In the genomic region with DNA sequence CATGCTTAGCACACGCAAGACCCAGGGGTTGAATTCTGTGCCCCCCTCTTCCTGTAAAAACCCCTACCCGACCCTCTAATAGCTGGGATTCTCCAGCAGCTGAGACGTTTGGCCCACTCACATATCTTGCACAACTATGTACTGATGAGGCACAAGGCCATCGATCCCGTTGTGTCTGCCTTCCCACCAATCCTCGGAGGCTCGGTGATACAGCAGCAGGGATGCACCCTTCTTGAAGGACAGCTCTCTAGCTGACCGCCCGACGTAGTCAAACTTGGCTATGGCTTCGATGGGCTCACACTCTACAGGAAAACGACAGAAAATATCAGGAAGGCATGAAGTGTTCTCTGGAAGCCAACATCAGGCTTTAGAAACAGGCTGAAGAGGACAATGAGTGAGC, we compare ENCODE assay signal across 24 mouse cellular contexts.
"Had no signal": no experiment of that assay in that cellular context is flagged by ENCODE, and none has a peak within 500 bp of the region (broad histone marks: within the 10 kb centered on the region; RNA-seq: fewer than 3 reads in every experiment).

No protein-coding gene starts in this region.

- DNase-seq: gastrocnemius, postnatal 14 days; gastrocnemius, postnatal 36 days; heart, adult 18-20 months; heart, postnatal 10 days; heart, postnatal 36 days; kidney, adult 11 months; kidney, adult 2 months; kidney, adult 9 months; kidney, postnatal 14 days; kidney, postnatal 36 days; layer of hippocampus, adult 9-11 months; layer of hippocampus, postnatal 36 days; left cerebral cortex, postnatal 4 days had no signal

- H3K9me3 ChIP-seq: heart, embryonic 12.5 days; hindbrain, embryonic 13.5 days; hindbrain, embryonic 15.5 days; kidney, embryonic 15.5 days; limb, embryonic 13.5 days; limb, embryonic 15.5 days; liver, embryonic 12.5 days had no signal

- H3K27me3 ChIP-seq: heart, embryonic 12.5 days; hindbrain, embryonic 13.5 days; hindbrain, embryonic 15.5 days; kidney, embryonic 15.5 days; limb, embryonic 13.5 days; limb, embryonic 15.5 days; liver, embryonic 12.5 days had no signal

- H3K27ac ChIP-seq: hindbrain, embryonic 13.5 days; hindbrain, embryonic 15.5 days; hindbrain, postnatal 0 days; kidney, embryonic 15.5 days; kidney, postnatal 0 days; limb, embryonic 13.5 days; limb, embryonic 15.5 days; liver, embryonic 12.5 days; liver, embryonic 14.5 days had no signal

- H3K9ac ChIP-seq: heart, embryonic 12.5 days; hindbrain, embryonic 13.5 days; hindbrain, embryonic 15.5 days; kidney, embryonic 15.5 days; limb, embryonic 13.5 days; limb, embryonic 15.5 days; liver, embryonic 12.5 days; liver, embryonic 14.5 days had no signal

- H3K4me2 ChIP-seq: heart, embryonic 12.5 days; hindbrain, embryonic 13.5 days; hindbrain, embryonic 15.5 days; kidney, embryonic 15.5 days; limb, embryonic 13.5 days; limb, embryonic 15.5 days; liver, embryonic 12.5 days had no signal

- H3K4me1 ChIP-seq: heart, embryonic 12.5 days; hindbrain, embryonic 15.5 days; limb, embryonic 15.5 days had no signal

- H3K36me3 ChIP-seq: liver, embryonic 12.5 days had no signal

- H3K4me3 ChIP-seq: heart, embryonic 12.5 days; hindbrain, embryonic 13.5 days; hindbrain, embryonic 15.5 days; kidney, embryonic 15.5 days; limb, embryonic 13.5 days; limb, embryonic 15.5 days; liver, embryonic 12.5 days had no signal

- ATAC-seq: hindbrain, postnatal 0 days; intestine, embryonic 16.5 days; liver, embryonic 12.5 days had no signal
